Mouse (Mus musculus): ENCODE data around the gene Scn1b. TPM values are rescaled to one million over a fixed set of nuclear protein-coding genes. Genes with fewer than 3 reads are reported as not detected.

Gene Scn1b
- polyA plus RNA-seq, 1 experiment from 2014 or later: 2.8 TPM

DNA sequence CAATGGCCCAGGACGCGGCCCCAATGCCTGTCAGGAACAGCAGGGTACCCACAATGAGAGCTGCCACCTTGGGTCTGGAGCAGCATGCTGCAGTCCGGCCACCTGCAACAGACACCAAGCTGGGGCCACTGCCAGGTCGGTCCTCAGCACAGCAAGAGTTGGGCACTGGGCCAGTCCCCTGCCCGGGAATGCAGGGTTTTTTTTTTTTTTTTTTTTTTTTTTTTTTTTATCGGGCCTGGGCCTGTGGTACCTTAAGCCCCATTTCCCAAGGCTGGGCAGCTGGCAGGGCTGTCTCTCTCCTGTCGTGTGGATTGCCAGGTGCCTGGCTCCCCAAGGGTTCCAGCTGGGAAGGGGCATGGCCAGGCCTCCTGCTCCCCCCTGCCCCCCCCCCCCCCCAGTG is 17.7 kb downstream of the Scn1b start:
- H3K27ac ChIP-seq: no peak overlapping the region
- H3K4me3 ChIP-seq: no peak overlapping the region
- ATAC-seq (ENCODE audit: low FRiP score, low read depth): no peak
- H3K9ac ChIP-seq: no peak overlapping the region
- H3K4me1 ChIP-seq: no peaks in the 10 kb centered on the region
- no peak overlapping the region for H3K4me2 ChIP-seq (replicated peaks)
- H3K36me3 ChIP-seq: no peaks in the 10 kb centered on the region
- WGBS: 54% methylated on average over 7 of the region's 7 CpGs
- no peaks in the 10 kb centered on the region for H3K27me3 ChIP-seq (replicated peaks)
- H3K9me3 ChIP-seq: no peaks in the 10 kb centered on the region

DNA sequence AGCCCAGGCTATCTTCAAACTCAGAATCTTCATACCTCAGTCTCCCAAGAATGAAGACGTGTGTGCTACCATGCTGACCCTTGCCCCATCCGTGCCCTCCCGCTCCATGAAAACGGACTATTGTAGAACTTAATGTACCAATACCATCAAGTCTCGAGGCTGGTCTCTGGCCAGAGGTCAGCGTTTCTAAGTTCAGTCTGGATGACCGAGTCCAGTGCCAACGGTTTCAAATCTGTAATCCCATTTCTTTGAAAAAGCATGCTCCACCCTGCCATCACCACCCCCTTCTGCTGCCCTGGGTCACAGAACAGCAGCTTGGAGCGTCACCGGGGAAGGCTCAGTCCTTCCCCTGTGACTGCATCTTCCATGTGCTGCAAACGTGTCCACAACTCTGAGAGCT is 19.0 kb downstream of the Scn1b start:
- Histone ChIP-seq H3K27me3 (replicated peaks) (no peaks in the 10 kb centered on the region), H3K9me3 (no peaks in the 10 kb centered on the region), H3K9ac (no peak overlapping the region), H3K4me3 (no peak overlapping the region), H3K36me3 (no peaks in the 10 kb centered on the region), H3K4me1 (no peaks in the 10 kb centered on the region), H3K4me2 (replicated peaks) (no peak overlapping the region), H3K27ac (no peak overlapping the region)
- WGBS: 87% methylated on average over 11 of the region's 11 CpGs
- no peak for ATAC-seq (ENCODE audit: low FRiP score, low read depth)

DNA sequence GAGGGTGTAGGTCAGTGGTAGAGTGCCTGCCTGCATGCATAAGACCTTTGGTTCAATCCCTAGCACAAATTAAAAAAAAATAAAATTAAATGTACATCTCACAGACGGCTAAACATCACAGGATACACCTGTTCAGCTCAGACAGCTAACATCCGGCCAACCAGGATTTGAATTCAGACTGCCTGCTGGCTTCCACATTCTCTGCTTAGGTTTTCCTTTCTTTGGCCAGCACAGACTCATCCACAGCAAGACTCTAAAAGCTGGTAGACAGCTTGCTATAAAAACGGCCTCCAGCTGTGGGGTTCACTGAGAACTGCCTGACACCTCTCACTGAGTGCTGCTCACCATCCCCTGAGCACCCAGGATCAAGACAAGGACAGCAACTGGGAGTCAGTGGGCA is 20.6 kb downstream of the Scn1b start:
- no peak overlapping the region for H3K9ac ChIP-seq
- no peak overlapping the region for H3K4me2 ChIP-seq (replicated peaks)
- H3K36me3 ChIP-seq: no peaks in the 10 kb centered on the region
- ATAC-seq (ENCODE audit: low FRiP score, low read depth): no peak
- H3K4me3 ChIP-seq: no peak overlapping the region
- no peaks in the 10 kb centered on the region for H3K9me3 ChIP-seq
- 48% methylated on average over 3 of the region's 3 CpGs for WGBS
- no peaks in the 10 kb centered on the region for H3K27me3 ChIP-seq (replicated peaks)
- no peaks in the 10 kb centered on the region for H3K4me1 ChIP-seq
- no peak overlapping the region for H3K27ac ChIP-seq

DNA sequence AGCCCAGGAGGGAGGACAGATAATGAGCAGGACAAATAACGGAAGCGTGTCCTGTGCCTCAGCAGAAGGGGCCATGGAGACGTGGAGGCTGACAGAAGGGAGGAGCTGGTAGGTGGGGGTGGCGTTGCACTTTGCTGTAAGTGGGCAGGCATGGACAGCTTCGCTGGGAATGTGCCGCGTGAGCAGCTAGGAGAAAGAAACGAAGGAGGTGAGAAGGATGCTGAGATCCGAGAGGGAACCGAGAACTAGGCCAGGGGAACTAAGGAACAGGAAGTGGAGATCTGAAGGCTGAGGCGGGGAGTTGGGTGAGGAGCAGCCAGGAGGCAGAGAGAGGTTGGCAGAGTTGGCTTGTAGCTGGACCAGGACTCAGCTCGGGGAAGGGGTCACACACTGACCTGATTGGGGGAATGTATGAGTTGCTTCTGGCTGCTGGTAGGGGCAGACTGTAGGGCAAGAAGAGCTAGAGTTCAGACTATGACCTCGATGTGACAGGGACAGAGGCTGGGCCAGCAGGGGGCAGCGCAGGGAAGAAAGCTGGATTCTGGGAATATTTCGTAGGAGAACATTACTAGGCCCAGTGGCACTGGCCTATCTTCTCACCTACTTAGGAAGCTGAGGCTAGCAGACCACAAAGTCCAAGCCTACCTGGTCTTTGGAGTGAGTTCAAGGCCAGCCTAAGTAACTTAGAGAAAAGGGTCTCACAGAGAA is 21.6 kb downstream of the Scn1b start:
- H3K9me3 ChIP-seq: no peaks in the 10 kb centered on the region
- no peak overlapping the region for H3K27ac ChIP-seq
- no peak overlapping the region for H3K4me2 ChIP-seq (replicated peaks)
- no peak overlapping the region for H3K9ac ChIP-seq
- no peaks in the 10 kb centered on the region for H3K4me1 ChIP-seq
- no peak for ATAC-seq (ENCODE audit: low FRiP score, low read depth)
- H3K27me3 ChIP-seq (replicated peaks): no peaks in the 10 kb centered on the region
- no peaks in the 10 kb centered on the region for H3K36me3 ChIP-seq
- no peak overlapping the region for H3K4me3 ChIP-seq
- WGBS: 73% methylated on average over 15 of the region's 15 CpGs

DNA sequence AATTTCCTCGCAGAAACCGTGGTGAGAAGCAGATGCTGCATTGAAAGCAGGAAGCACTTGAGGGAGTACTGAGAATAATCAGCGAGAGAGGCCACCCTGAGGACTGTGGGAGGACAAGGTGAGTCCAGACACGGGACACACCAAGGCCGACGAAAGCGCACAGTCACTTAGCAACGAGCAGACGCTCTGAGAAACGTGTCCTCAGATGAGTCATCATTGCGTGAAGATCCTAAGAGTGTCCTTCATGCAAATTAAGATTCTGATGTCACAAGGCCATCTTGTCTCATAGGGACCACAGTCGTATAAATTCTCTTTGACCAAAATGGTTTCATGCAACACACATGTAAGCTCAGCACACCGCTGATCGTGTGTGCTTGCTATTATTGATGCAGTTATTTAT is 26.0 kb downstream of the Scn1b start:
- Histone ChIP-seq H3K36me3 (no peaks in the 10 kb centered on the region), H3K27me3 (replicated peaks) (no peaks in the 10 kb centered on the region), H3K4me2 (replicated peaks) (no peak overlapping the region), H3K4me1 (no peaks in the 10 kb centered on the region), H3K9me3 (no peaks in the 10 kb centered on the region), H3K27ac (no peak overlapping the region), H3K9ac (no peak overlapping the region), H3K4me3 (no peak overlapping the region)
- no peak for ATAC-seq (ENCODE audit: low FRiP score, low read depth)
- WGBS: 87% methylated on average over 14 of the region's 14 CpGs

DNA sequence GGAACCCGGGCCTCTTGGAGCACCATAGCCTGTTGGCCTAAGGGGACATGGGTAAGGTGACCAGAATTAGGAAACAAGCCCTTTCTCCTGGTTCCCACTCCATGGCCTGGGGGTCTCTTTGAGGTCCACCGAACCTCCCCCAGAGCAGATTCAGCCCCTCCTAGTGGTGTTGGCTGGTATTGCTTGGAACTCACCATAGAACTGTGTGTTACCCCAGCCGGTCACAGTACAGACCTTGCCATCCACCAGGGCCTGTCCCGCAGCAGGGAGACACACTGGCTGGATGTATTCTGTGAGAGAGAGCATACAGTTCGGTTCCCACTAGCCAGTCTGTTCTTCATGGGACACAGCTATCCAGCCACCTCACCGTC is 27.2 kb downstream of the Scn1b start:
- no peak for ATAC-seq (ENCODE audit: low FRiP score, low read depth)
- H3K4me2 ChIP-seq (replicated peaks): no peak overlapping the region
- H3K9me3 ChIP-seq: no peaks in the 10 kb centered on the region
- no peak overlapping the region for H3K4me3 ChIP-seq
- H3K9ac ChIP-seq: no peak overlapping the region
- 91% methylated on average over 6 of the region's 6 CpGs for WGBS
- no peak overlapping the region for H3K27ac ChIP-seq
- no peaks in the 10 kb centered on the region for H3K36me3 ChIP-seq
- no peaks in the 10 kb centered on the region for H3K27me3 ChIP-seq (replicated peaks)
- H3K4me1 ChIP-seq: no peaks in the 10 kb centered on the region

DNA sequence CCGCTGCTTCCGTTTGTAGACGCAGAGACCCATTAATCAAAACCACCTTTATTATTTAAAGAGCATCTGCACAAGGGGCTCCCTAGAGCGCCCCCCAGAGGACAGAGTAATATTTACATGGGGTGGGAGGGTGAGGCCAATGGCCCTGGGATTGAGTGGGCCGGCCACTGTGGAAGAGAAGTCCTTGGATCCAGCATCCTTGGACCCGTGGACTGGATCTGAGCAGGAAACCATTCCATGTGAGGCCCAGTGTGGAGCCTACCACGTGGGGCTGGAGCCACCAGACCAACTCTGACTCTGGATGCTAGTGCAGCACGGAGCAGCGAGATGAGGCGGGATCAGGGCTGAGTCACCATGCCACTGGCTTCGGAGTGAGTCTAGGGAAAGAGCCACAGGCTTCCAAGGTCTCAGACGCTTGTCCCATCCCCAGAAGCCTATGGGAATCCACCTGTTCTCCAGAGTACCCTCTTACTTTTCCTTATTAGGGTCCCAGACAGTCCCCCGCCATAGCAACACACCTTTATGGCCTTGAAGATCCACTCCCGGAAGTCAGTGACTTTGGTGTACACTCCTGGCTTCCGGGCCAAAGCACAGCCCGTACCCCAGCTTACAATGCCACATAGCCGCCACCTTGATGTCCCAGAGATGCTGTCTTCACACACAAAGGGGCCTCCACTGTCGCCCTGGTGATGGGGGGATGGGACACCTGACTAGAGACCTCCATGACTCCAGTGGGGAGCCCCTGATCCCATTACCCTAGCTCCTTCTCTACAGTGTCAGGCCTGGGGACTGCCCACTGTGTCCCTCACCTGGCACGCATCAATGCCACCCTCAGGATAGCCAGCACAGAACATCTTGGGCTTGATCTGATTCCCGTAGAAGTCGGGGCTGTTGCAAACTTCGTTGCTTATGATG is 27.8 kb downstream of the Scn1b start:
- Histone ChIP-seq H3K27me3 (replicated peaks) (no peaks in the 10 kb centered on the region), H3K4me3 (no peak overlapping the region), H3K9ac (no peak overlapping the region), H3K36me3 (no peaks in the 10 kb centered on the region), H3K4me1 (no peaks in the 10 kb centered on the region), H3K4me2 (replicated peaks) (no peak overlapping the region), H3K9me3 (no peaks in the 10 kb centered on the region), H3K27ac (no peak overlapping the region)
- no peak for ATAC-seq (ENCODE audit: low FRiP score, low read depth)
- 77% methylated on average over 22 of the region's 22 CpGs for WGBS

DNA sequence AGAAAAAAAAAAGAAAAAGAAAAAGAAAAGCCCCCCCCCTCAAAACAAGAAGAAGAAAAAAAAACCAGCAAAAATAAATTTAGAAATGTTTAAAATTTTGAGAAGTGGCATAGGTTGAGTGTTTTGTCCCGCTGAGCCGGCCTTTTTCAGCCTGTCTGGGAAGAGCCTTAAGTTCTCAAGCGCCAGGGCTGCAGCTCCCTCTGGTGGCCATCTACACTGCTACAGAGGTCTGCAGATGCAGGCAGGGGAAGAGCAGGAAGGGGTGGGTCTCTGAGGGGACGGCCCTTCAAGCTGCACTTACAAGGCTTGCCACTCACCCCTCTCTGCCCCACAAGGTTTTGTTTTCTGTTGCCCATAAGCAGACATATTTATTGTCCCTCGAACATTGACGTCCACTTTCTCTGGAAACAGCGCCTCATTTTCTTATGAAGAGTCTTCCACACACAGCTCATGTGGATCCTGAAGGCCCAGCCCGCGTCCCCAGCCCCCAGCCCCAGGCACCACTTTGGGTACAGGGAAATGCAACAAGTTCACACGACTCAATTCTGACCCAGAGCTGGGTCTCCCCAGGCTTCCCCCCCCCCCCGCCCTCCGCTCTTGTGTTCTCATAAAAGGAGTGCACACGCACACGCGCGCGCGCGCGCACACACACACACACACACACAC is 29.1 kb downstream of the Scn1b start:
- no peaks in the 10 kb centered on the region for H3K36me3 ChIP-seq
- H3K4me2 ChIP-seq (replicated peaks): peak overlapping the region; percentile 36
- WGBS: 49% methylated on average over 20 of the region's 20 CpGs
- H3K27me3 ChIP-seq (replicated peaks): no peaks in the 10 kb centered on the region
- peak; percentile 85 for ATAC-seq (ENCODE audit: low FRiP score, low read depth)
- H3K4me3 ChIP-seq: no peak overlapping the region
- no peaks in the 10 kb centered on the region for H3K9me3 ChIP-seq
- H3K27ac ChIP-seq: no peak overlapping the region
- H3K9ac ChIP-seq: no peak overlapping the region
- H3K4me1 ChIP-seq: no peaks in the 10 kb centered on the region

DNA sequence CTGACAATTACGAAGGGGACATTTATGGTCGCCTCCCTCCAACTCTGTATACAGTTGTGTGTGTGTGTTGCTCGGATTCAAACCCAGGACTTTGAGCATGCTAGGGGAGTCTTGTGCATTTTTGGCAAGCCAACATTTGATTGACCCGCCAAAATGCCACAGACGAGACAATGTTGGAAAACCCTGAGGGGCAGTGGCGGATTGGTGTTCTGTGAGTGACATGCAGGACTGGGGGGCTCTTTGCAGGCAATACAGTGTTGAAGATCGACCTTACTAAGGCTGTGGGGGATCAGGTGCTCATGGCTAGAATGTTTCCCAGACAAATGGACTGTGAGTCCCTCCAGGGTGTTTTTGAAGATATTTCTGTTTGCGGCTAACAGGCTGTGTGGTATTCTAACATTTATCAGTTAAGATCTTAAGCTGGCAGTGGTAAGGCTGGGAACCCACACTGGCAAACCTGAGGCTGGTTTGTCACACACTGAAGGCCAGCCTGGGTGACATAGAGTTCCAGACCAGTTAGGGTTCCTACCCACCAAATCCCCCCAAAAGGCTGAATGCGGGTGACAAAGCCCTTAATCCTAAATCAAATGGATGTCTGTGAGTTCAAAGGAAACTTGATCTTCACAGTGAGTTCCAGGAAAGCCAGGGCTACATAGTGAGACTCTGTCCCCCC is 29.8 kb downstream of the Scn1b start:
- H3K4me3 ChIP-seq: no peak overlapping the region
- WGBS: 72% methylated on average over 9 of the region's 9 CpGs
- no peaks in the 10 kb centered on the region for H3K27me3 ChIP-seq (replicated peaks)
- no peak overlapping the region for H3K4me2 ChIP-seq (replicated peaks)
- no peaks in the 10 kb centered on the region for H3K36me3 ChIP-seq
- H3K4me1 ChIP-seq: no peaks in the 10 kb centered on the region
- no peak overlapping the region for H3K27ac ChIP-seq
- ATAC-seq (ENCODE audit: low FRiP score, low read depth): no peak
- no peak overlapping the region for H3K9ac ChIP-seq
- no peaks in the 10 kb centered on the region for H3K9me3 ChIP-seq

DNA sequence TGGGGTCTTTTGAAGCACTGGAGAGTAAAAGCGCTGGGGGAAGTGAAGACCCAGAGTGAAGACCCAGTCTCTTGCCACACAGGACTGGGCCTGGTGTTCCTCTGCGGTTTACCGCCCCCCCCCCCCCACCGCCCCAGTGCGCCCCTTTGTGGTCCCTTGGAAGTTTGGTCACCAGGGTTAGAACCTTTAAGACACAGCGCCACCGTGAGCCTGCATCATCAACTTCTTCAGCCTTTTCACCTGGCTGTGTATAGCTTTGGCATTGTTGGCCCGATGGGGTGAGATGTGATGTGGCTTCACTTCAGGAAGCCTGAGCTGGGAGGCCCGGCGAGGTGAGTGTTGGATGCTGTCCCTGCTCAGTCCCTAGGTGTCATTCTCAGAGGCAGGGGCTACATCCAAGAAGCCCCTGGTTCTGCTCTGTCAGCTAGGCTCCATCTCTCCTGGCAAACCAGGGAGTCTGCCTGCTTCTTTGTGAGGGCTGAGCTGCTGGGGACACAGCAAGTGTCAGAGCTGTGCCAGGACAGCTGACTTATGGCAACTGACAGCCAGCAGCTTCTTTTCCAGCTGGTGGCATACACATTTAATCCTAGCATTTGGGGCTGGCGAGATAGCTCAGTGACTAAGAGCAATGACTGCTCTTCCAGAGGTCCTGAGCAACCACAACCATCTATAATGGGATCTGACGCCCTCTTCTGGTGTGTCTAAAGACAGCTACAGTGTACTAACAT is 31.9 kb downstream of the Scn1b start:
- Histone ChIP-seq H3K4me2 (replicated peaks) (no peak overlapping the region), H3K4me3 (no peak overlapping the region), H3K9me3 (no peaks in the 10 kb centered on the region), H3K27ac (no peak overlapping the region), H3K27me3 (replicated peaks) (no peaks in the 10 kb centered on the region), H3K9ac (no peak overlapping the region), H3K36me3 (no peaks in the 10 kb centered on the region), H3K4me1 (no peaks in the 10 kb centered on the region)
- no peak for ATAC-seq (ENCODE audit: low FRiP score, low read depth)
- 26% methylated on average over 12 of the region's 12 CpGs for WGBS

DNA sequence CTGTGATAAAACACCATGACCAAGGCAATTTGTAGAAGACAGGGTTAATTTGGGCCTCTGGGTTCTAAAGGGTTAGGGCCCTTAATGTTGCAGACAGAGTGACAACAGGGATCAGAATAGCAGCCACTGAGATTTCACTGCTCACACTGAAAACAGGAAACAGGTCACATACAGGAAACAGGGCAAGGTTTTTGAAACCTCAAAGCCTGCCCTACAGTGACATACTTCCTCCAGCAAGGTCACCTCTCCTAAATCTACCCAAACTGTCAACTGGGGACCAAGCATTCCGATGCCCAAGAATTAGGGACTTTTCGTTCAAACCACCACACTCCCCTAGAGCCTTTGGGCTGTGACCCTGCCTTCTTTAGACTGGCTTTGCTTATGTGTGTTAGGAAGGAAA is 37.1 kb downstream of the Scn1b start:
- Histone ChIP-seq H3K27me3 (replicated peaks) (no peaks in the 10 kb centered on the region), H3K9ac (no peak overlapping the region), H3K27ac (no peak overlapping the region), H3K4me2 (replicated peaks) (no peak overlapping the region), H3K9me3 (0 out of 2 replicates have a peak, but pooled peaks cover 4% of the 10 kb centered on the region), H3K36me3 (no peaks in the 10 kb centered on the region), H3K4me1 (no peaks in the 10 kb centered on the region), H3K4me3 (no peak overlapping the region)
- no peak for ATAC-seq (ENCODE audit: low FRiP score, low read depth)
- 91% methylated on average over 2 of the region's 2 CpGs for WGBS

Data from neural tube, embryonic 12.5 days (tissue).